Mouse (Mus musculus): ENCODE measurements around the gene Gtf2ird1.

Gene Gtf2ird1

GRCm38 (mm10) chr5:134310201-134310600 is 146.3 kb downstream of the Gtf2ird1 start:
- no peak for DNase-seq

DNA sequence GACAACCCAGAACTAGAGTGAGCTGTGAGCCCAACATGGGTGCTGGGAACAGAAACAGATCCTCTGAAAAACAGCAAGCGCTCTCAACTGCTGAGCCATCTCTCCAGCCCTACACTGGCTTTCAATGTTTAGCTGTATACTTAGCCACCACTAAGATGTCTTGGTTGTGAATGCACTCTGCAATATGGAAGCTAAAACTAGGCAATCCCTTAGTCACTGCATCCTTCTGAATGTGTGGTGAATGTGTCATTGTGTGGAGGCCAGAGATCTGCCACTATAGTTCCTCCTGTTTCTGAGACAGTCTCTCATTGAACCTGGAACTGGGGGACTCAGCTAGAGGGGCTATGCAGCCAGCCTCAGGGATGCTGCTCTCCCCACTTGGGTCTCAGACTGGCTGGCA is 147.2 kb downstream of the Gtf2ird1 start:
- DNase-seq: no peak

All from lung, postnatal 10 days (tissue).